Mouse (Mus musculus) ES-Bruce4 (cell line): ENCODE measurements around the gene Chrm2.

ENCODE experiments used
- CTCF ChIP-seq: IDR thresholded peaks from one replicate; pipeline ENCODE4 v1.8.1; 2011; ENCODE audit warnings: low read depth, low read length
- POLR2A ChIP-seq: IDR thresholded peaks from one replicate; pipeline ENCODE4 v1.8.1; 2011; ENCODE audit warnings: low read length; ENCODE audit not compliant: insufficient read depth

DNA sequence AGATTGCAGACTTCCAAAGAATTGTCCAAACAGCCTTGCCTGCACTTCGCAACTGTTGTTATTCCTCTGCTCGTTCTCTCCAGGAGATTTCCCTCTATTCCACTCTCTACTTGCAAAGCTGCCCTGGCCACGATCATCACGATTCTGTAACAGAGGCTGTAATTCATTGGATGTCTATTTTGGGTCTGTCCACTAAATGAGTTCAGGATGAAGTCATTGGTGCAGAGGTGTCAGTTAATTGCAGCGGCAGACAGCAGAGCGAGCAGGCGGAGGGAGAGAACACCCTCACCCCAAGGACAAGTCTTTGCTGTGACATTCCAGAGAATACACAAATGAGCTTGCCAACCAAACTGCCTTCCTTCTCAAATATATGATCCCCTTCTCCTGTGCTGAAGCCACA, 120.1 kb downstream of the Chrm2 start:
- TF ChIP-seq CTCF, result no peak
- no peak for TF ChIP-seq POLR2A
